Mouse (Mus musculus) left cerebral cortex, adult 18-20 months (tissue): ENCODE measurements around the gene Cd79b. TPM values are rescaled to one million over a fixed set of nuclear protein-coding genes. Genes with fewer than 3 reads are reported as not detected.

ENCODE experiments used
- DNase-seq, 2 experiments: peaks; one replicate each; pipeline ENCODE4 v3.0.0; 2021 to 2022; ENCODE audit warnings: low spot score in 2 of 2, mixed read lengths in 1 of 2
- total RNA-seq, 2 experiments: library from RNA; stranded (reverse); gene quantifications; 2 replicates each; pipeline ENCODE4 v1.2.3; 2021

Gene Cd79b
- total RNA-seq, 2 experiments from 2014 or later, result not detected

DNA sequence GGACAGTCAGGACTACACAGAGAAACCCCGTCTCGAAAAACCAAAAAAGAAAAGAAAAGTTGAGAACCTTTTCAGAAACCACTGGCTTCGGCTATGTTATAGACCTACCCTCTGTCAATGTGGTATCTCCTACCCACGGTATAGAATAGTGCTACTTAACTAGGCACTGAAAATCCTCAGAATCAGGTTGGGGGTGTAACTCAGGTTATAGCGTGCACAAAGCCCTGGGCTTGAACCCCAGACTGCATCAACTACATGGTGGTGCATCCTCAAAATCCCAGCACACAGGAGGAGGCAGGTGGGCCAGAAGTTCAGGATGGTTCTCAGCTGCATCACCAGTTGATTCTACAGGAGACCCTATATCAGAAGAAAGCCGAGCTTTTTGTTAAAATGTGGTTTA lies 40.8 kb downstream of the Cd79b start:
- DNase-seq, result no peak

DNA sequence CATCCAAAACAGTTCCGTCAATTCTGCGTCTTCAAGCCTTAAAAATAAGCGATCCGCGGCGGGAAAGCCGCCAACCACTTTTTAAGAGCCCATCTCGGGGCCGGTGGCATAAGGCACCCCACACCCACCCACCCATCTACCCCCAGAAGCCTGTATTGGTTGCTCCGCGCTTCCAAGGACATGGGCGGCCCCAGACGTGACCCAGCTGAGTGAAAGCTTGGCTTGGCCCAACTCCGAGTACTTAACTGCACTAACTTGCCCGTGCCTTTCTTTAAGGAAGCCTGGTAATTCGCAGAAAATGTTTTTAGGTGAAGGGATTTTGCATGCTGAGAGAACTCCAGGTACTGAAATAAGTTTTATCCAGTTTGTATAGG lies 41.3 kb downstream of the Cd79b start:
- DNase-seq, result no peak

DNA sequence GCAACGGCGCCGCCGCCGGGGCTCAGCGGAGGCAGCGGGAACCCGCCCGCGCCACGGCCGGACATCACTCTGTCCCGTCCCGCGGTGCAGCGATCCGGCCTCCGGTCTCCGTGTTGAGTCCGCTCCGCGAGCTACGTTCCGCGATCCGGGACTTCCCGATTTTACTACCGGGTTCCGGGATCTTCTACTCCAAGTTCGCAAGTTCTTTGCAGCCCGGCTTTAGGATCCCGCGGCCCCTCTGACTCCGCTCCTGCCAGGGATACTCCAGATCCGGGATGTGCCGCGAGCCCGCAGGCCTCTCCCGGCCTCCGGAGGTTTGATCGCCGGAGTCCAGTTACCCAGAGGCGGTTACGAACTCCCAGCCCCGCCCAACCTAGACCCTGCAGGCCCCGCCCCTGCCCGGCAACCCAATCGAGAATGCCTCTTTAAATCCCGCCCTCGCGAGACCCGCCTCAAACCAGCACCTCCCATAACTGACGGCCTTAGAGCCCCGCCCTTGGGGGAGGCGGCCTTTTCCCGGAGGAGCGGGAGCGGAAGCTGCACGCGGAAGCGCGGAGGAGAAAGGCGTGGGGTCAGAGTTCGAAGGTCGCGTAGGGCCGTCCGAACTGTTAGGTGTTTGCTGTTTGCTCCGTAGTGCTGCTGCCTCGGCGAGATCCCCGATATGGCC lies 41.8 kb downstream of the Cd79b start, which contains the start of gene Smarcd2:
Gene Smarcd2, minus strand, starts transcription at position 329 of the 667 bp plus-strand sequence.
- DNase-seq, result peak; percentile 97 to 99

DNA sequence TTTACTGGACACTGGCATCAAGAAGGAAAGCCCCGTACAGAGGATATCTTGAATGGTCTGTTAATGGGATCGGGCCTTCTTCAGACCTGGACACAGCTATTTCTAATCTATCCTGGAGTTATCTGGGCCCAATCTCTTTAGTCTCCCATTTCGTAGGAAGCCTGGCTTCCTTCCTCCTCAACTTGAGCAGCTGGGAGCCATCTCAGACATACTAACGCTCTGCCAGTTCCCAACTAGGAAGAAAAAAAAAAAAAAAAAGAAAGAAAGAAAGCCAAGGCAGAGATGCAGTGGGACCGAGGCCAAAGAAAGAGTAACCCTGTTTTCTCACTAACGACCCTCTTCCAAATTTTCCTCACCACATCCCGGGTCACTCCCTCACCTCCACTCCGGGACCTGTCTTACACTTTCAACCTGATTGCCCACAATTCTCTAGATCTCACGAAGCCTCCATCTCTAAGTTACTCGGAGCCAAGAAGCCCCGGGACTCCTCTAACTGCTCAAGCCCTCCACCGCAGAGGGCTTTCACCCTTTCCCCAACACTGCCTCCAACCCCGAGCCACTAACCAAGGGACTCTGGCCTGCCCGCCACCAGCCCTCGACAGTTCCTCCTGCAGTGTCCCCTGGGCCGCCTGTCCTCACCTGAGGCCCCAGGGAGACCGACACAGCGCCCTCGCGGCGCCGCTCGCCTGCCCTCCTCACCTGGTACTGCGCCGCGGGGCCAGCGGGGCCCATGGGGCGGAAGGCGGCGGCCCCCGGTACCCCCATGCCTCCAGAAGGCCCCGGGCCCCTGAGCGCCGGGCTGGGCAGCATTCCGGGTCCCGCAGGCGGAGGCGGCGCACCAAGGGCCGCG lies 42.5 kb downstream of the Cd79b start:
- DNase-seq, result no peak

DNA sequence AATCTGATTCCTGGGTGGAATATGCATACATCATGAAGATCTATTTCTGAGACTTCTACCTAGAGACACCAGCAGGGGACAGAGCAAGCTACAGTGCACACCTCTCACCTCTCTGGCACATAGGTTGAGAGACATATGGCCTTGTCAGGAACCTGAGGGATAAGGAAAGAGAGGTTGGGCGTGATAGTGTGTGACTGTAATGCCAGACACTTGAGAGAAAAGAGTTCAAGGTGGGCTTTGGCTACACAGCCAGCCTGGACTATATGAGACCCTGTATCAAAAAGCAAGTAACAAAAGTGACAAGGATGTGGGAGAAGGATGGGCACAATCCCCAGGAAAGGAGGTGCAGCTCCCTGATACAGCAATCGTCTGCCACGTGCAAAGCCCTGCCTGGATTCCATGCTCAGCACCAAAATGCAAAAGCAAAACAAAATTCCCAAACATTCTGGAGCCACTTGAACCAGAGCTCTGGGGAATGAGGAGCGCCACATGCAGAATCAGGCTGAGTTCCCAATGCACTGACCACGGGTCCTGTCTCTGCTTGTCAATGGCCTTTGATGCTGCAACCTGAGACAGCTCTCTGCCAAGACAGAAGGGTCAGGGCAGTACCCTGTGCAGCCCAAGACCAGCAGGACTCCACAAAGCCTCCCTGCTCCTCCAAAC lies 43.3 kb downstream of the Cd79b start:
- no peak for DNase-seq

DNA sequence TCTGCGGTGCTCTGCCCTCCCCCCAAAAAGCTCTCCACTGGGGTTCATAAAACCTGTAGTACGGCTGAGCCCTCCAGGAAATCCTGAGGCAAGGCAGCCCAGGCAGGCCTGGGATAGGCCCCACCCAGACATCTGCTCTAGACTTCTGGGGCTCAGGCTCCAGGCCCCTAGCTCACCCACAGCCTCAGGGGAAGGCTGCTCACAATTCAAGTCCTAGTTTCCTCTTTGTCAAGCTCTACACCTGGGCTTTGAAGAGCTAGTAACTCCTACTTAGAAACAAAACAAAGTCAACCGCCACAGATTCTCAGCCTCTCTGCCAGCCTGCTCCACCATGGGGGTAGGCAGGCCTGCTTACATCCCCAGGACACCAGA lies 45.5 kb downstream of the Cd79b start:
- no peak for DNase-seq

DNA sequence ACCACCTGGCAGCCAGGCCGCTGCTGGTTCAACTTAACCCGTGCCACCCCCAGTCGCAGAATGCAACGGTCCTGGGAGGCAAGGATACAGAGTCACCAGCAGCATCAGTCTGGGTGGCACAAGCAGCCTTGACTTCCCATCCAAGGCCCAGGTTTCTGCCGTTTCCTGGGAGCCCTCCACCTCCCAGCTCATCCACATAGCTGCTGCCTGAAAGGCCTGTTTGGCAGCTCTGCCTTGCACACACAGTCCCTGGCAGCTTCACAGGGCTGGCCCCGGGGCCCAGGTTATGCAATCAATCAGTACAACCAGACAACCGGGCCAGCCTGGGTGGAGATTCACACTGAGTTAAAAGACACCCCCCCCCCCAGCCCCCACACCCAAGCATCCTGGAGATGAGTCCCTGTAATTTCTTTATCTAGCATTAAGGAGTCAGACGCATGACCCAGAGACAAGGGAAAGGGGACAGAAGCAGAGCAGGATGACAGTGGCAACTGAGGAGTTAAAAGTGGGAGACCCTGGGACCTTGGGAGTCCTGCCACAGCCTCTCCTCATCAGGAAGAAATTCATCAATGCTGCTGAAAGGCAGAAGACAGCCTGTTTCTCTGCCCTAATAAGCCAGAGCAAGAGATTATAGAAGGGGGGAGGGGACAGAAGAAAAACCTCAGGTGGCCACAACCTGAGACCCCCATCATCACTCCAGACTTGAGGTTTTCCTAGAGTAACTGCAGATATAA lies 46.1 kb downstream of the Cd79b start:
- DNase-seq, result peak; percentile 48 to 59

DNA sequence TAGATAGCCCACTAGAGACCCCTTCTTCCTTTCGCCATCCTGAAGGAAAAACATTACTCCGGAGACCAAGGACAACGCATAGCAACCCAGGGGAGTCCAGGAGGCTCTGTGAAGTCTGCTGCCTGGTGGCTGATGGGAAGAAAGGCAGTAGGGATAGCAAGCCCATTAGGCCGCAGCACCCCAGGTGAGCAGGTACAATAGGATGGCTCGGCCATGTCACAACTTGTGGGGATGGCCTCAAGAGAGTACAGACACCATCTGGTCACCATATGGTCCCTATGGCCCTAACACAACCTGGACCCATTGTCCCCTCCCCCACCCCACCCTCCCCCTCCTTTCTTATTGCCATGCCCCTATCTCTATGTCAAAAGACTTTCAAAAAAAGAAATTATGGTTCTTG lies 46.7 kb downstream of the Cd79b start:
- DNase-seq, result no peak

DNA sequence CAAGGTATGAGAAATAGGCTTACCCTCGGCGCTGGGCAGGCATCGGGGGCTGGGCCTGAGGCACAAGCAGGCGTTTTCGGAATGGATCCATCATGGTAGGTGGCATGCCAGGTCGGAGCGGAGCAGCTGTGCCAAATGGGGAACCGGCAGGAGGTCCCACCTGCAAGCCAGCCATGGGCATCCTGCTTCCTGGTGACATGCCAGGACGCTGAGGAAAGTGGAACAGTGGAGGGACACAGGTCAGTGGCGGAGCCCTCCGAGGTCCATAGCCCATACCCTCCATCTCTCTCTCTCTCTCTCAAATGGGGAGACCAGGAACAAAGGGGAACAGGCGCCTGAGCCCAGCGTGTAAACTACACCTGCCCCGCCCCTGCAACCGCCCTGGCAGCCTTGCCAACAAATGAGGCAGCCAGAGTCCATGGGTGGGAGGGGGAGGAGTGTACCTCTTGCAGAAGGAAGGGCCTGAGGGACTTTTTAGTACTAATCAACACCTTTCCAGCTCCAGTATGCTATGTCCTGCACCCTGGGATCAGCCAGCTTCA lies 47.2 kb downstream of the Cd79b start:
- no peak for DNase-seq

DNA sequence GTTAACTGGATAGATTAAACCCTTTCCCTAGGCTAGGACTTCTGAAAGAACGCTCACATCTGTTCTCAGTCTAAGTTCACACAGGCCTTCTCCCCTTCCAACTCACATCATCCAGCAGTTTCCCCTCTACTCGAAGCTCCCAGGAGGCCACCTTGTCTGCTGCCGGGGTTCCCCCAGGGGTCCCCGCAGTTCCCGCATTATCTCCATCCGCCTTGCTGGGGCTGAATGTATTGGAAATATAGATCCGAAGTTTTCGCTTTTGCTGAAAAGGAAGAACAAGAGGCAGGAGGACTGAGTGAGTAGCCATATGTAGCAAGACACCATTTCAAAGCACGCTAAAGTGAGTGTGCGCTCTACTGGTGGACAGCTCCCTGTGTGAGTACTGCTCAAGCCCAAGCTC lies 48.1 kb downstream of the Cd79b start:
- DNase-seq, result no peak

DNA sequence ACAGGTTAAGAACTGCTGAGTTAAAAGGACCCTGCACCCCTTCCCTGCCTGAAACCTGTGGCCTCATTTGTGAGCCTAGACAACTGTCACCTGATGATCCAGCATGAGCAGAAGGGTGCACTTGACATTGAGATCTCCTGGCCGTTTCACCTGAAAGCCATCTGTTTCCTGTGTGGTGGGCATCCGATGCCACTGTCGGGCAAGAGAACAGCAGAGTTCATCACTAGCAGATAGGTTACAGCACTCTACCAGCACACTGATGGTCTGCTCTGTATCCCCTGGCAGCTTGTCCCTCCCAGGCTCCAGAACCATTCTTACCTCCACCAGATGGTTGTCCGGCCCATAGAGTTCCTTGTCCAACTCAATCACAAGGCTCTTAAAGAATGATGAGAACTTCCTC lies 49.0 kb downstream of the Cd79b start:
- no peak for DNase-seq

DNA sequence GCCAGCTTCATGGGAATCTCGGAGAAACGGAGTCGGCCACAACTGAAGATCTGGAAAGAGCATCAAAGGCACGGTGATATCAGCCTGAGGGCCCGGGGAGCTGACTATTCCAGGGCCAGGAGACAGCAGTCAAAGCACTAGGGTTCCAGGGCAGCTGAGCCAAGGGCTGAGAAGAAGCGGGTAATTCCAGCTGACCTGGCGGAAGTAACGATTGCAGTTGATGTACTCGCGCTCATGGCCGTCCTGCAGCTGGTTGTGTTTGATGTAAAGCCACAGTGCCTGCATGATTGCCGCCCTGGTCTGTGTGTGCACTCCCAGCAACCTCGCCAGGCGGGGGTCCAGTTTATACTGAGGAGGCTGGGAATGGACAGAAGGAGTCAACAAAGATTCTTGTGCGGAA lies 49.6 kb downstream of the Cd79b start:
- DNase-seq, result no peak

DNA sequence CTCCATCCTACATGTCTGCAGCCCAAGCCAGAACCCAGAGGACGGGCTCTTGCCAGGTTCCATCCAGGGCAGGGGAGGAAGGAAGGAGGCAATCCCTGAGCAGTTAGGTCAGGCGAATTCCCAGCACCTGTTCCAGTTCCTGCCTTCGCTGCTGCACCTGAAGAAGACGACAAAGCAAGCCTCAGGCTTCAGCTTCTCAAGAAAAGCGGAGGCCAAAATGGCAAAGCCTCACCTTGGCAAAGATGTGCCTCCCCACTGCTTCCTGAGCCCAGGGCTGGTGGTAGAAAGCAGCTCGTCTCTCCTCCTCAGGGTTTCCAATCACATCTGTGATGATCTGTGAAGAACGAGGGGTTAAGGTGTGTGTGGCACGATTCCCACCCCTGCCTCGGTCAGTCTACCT lies 50.6 kb downstream of the Cd79b start:
- DNase-seq, result no peak

Other genes starting within 250 kb of the Cd79b start
- 10 to 100 TPM; 17.9 to 19.7 TPM for gene Taco1, start 248.7 kb downstream of the Cd79b start, total RNA-seq
- 10 to 100 TPM; 30.7 to 31.0 TPM for gene Map3k3, start 230.1 kb downstream of the Cd79b start, total RNA-seq
- gene Gm10840, start 153.9 kb downstream of the Cd79b start, total RNA-seq, result 1 to 10 TPM in 1 of 2 experiments, not detected in 1; 1.6 TPM
- 10 to 100 TPM; 94.9 to 97.0 TPM for gene Limd2, start 153.9 kb downstream of the Cd79b start, total RNA-seq
- 10 to 100 TPM; 24.8 to 29.8 TPM for gene Strada, start 112.6 kb downstream of the Cd79b start, total RNA-seq
- gene Ccdc47, start 98.4 kb downstream of the Cd79b start, total RNA-seq, result 10 to 100 TPM; 84.2 to 91.5 TPM
- gene Ddx42, start 97.8 kb downstream of the Cd79b start, total RNA-seq, result 10 to 100 TPM; 64.4 to 68.0 TPM
- gene Ftsj3, start 58.7 kb downstream of the Cd79b start, total RNA-seq, result 10 to 100 TPM; 25.9 to 26.9 TPM
- gene Psmc5, start 58.6 kb downstream of the Cd79b start, total RNA-seq, result 100 to 1,000 TPM; 211 to 215 TPM
- 10 to 100 TPM; 16.6 to 16.9 TPM for gene Smarcd2, start 41.8 kb downstream of the Cd79b start, total RNA-seq
- gene Tcam1, start 38.1 kb downstream of the Cd79b start, total RNA-seq, result under 1 TPM in 1 of 2 experiments, not detected in 1; 0.12 TPM
- not detected for gene Gh, start 12.9 kb downstream of the Cd79b start, total RNA-seq
- not detected for gene Scn4a, start 38.5 kb upstream of the Cd79b start, total RNA-seq
- gene Prr29, start 50.7 kb upstream of the Cd79b start, total RNA-seq, result not detected
- 1 to 10 TPM; 2.9 to 5.7 TPM for gene Icam2, start 73.3 kb upstream of the Cd79b start, total RNA-seq
- 1 to 10 TPM; 9.2 to 9.3 TPM for gene Ern1, start 173.1 kb upstream of the Cd79b start, total RNA-seq